Mouse (Mus musculus) gastrocnemius, postnatal 10 days (tissue): ENCODE results near the gene Dgkz. TPM values are rescaled to one million over a fixed set of nuclear protein-coding genes. Genes with fewer than 3 reads are reported as not detected.

Experiments
- DNase-seq: peaks from one replicate; pipeline ENCODE4 v3.0.0; 2021; ENCODE audit warnings: mixed read lengths
- total RNA-seq, 2 experiments: library from RNA; stranded (reverse); gene quantifications; 2 replicates each; pipeline ENCODE4 v1.2.3; 2021

Gene Dgkz
- total RNA-seq, 2 experiments from 2014 or later: 60.5 to 84.3 TPM

DNA sequence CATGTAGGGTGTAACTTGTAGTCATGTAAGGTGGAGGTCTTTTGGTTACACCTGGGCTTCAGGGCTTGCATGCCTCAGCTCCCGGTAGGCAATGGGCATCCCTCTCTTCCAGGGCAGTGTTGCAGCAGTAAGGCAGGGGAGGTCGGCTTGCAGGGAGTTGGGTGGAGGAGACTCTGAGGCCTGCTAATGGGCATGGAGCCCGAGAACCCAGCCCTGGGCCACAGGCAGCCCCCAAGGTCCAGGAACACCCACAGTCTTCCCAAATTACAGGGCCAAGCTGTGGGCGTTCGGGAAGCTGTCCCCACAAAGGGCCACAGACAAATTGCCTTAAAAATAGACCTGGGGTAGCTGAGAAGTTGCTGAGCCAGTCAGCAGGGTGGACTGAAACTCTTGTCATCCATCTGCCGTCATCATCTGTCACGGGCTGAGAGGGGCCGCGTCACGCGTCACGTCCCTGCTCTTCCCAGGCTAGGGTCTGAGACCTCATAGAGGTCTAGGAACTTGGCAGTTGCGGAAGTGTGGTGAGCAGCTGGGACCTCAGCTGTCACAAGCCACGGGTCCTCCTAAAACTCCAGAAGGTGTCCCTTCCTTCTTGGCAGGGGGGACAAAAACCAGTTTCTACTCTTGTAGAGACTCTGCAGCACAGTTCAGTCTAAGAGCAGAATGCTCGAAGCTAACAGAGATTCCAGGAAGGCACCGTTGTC is 22.4 kb upstream of the Dgkz start:
- no peak for DNase-seq

DNA sequence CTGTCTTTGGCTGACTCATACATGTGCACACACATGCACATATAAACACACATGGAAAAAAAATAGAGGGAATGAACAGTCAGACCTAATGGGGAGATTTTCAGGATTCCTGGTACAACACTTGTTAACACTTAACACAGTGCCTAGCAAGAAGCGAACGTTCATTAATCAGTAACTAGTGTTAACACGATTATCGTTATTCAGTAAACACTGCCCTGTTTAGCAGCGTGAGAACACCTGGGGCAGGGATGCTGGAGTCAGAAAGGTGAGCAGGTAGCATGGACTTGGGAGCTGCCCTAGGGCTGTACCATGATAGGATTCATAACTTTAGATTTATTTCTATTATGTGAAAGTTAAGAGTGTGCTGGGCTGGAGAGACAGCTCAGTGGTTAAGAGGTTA is 20.3 kb upstream of the Dgkz start:
- no peak for DNase-seq

GRCm38 (mm10) chr2:91993409-91993808 is 17.7 kb upstream of the Dgkz start:
- DNase-seq: no peak

DNA sequence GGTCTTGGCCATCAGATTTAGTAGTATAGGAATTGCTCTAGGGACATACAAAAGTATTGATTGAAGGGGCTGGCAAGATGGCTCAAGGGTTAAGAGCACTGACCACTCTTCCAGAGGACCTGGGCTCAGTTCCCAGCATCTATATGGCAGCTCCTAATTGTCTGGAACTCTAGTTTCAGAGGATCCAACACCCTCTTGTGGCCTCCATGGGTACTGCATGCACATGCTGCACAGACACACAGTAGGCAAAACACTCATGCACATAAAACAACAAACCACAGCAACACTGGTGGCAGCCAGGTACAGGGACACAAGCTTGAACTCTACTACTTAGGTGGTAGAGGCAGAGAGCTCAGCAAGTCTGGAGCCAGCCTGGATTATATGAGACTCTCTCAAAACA is 14.1 kb upstream of the Dgkz start:
- DNase-seq: peak; percentile 27

DNA sequence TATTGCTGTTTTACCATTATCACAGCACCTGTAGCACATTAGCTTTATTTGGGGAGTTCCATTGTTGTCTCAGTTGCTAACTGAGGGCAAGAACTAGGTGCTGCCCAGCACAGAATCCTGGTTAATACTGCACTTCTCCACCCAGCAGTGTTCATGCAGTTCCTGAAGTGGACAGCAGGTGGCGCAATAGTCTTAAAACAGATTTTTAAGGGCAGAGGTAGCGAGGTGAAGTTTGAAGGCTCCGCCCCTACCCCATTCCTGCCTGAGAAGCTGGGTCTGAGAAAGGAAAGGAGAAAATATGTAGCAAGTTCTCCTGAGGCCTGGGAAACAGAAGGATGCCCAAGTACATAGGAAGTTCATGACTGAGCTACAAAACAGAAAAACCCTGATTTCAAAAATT is 11.9 kb upstream of the Dgkz start:
- peak; percentile 91 for DNase-seq

GRCm38 (mm10) chr2:91986071-91986470 is 10.4 kb upstream of the Dgkz start:
- no peak for DNase-seq

DNA sequence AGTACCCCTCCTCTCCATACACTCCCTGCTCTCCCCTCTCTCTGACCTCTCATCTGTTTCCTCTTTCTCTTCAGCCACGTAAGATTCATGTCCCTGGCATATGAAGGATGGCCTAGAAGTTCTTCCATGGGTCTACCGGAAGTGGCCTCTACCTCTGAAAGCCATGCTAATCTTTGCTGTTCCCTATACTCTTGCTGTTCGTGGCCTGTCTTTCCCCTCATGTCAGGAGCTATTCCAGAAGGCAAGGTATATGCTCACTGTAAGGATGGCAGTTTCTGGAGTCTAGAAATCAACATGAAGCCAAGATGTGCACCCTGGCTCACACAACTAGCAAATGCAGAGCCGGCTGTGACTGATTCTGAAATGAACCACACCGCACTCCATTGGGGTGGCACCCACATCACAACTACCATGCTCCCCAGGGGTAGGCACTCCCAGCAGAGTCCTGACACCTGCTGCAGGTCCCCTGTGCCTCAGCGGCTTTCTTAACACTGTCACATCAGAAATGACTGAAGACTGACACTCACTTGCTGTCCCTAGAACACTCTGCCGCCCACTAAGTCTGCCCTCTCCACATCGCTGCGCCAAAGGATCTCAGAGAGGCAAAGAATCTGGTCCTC is 9.4 kb upstream of the Dgkz start:
- no peak for DNase-seq

- no peak for DNase-seq
Measured at GRCm38 (mm10) chr2:91984439-91984838, 8.8 kb upstream of the Dgkz start.

GRCm38 (mm10) chr2:91980830-91981229 is 5.2 kb upstream of the Dgkz start:
- no peak for DNase-seq

- DNase-seq: no peak
Measured at GRCm38 (mm10) chr2:91980245-91980644, 4.6 kb upstream of the Dgkz start.

- no peak for DNase-seq
Measured at GRCm38 (mm10) chr2:91978547-91978946, 2.9 kb upstream of the Dgkz start.

DNA sequence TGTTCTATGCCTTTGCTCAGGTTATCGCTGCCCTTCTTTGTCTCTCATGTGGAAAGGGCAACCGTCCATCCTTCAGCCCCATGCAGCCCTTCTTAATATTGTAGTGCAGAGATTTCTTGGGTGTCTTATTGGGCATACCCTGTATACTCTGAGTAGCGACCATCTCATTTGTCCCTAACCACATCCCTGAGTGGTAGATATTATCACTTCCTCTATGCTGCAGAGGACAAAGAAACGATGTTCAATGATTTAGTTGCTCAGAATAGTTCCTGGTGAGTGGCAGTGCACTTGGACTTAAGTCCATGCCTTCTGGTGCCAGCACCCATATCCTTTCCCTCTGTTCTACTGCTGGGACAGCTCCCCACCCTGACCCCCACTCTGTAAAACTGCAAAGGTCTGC is 2.3 kb upstream of the Dgkz start:
- DNase-seq: no peak

DNA sequence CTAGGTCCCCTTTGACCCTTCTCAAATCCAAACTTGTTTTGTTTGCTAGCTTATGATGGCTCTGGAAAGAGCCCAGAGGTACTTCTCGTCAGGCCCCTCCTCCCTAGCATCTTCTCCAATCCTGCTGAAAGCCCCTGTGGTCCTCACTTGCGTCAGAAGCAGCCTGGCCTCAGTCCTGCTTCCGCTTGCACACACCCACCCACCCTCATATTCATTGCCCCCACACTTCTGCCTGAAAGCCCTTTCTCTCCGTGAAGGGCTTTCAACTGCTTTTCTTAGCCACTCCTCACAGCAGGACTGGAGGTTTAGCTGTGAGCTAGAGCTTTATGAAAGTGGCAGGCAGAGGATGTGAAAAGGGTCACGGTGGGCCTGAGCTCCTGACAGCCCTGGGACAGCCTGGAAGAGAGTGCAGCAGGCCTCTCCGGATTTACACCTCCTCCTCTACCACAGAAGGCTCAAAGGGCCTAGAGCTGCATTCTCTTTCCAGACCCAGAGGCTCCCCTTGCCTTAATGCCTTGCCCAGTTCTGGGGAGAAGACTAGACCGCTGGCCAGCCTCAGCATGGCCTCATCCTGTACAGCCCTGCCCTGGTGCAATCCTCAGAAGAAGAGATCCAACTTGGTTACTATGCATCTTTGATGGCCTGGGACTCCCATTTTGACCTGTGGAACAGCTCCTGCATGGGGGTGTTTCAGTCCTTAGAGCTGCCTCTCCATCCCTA is 2.1 kb downstream of the Dgkz start:
- DNase-seq: no peak

GRCm38 (mm10) chr2:91972121-91972566 is 3.5 kb downstream of the Dgkz start:
- no peak for DNase-seq

DNA sequence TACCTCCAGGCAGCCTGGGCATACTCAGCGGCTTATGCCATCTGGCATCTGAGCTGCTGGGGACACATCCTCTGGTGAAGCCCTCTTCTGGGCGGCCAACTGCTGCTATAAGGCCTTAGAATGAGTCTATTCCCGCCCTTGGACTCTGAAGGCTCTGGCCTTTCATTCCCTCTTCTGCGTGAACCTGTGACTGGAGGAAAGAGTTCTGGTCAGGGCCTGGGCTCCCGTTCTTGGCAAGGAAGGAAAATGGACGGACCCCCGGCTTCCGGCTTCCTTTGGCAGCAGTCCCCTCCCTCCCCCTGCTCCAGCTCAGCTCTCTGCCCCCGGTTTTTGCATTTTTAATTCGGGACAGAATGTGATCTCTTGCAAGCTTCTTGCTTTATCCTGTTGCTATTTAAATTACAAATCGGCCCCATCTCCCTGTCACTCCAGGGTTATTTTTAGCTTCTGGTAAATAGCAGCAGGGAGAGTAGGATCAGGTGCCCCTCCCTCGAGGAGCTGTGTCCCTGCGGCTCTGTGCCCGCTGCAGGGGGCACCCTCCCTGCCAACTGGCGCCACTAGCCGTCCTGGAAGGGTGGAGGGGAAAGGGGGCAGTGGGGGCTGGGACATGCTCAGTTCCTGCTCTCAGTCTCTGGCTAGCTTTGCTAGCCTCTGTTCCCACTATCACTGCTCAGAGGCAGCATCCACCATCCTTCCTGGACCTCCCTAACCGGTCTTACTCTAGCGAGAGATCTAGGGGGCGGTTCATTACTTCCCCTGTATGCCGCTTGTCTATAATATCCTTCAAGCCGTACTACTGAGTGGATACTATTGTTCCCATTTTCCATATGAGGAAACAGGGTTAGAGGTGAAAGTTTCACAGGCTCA is 4.2 kb downstream of the Dgkz start:
- DNase-seq: peak; percentile 46

- no peak for DNase-seq
Measured at GRCm38 (mm10) chr2:91967962-91968361, 7.7 kb downstream of the Dgkz start.

GRCm38 (mm10) chr2:91966367-91966766 is 9.3 kb downstream of the Dgkz start:
- DNase-seq: no peak

DNA sequence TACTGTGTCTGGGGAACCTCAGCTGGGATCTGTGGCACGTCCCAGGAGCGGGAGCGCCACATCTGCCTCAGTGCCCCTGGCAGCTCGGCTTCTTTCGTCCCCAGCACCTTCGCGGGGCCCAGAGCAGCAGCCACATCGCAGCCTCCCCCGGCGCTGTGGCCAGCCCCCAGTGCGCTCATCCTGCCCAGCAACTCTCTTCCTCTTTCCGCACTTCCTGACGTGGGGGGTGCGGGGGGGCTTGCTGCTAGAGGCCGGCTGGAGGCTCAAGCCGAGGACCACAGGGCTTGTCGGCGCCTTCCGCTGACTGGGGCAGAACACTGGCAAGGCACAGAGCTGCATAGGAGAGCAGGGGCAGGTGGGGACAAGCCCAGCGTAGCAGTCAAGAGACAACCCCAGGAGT is 10.2 kb downstream of the Dgkz start:
- peak; percentile 51 for DNase-seq

GRCm38 (mm10) chr2:91964610-91965204 is 11.0 kb downstream of the Dgkz start:
- no peak for DNase-seq

- peak; percentile 99 for DNase-seq
Measured at GRCm38 (mm10) chr2:91963443-91963932, 12.2 kb downstream of the Dgkz start.

DNA sequence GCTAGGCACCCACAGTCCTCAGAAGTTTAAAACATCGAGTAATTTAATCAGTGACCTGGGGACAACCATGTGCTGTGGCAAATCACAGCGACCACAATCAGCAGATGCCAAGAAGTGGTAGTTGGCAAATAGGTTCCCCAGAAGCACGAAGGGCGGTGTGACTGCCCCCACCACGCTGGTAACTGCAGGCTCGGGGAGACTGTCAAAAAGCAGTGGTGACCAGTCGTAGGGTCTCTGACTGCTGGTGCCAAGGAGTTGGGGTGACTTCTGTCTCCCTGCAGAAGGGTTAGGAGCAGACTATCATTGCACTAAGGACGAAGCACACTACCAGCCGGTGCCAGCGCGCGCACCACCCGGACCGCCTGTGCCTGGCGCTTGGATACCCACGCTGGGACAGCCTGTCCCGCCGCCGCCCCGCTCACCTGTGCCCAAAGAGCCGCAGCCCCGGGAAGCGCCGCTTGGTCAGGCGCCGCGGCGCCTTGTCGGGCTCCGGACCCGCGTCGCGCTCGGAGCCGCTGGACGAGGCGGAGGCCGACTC is 12.7 kb downstream of the Dgkz start:
- no peak for DNase-seq
